Mouse (Mus musculus) forebrain, embryonic 11.5 days (tissue): Measurements from ENCODE around the gene Clcnka. TPM values are rescaled to one million over a fixed set of nuclear protein-coding genes. Genes with fewer than 3 reads are reported as not detected.

ENCODE experiments used
- ATAC-seq: fragments of 200-750 bp; cut with Nextera tagmentation; replicated peaks from 2 replicates; pipeline ENCODE4 v1.8.0; 2017; ENCODE audit warnings: moderate TSS enrichment; ENCODE audit not compliant: low FRiP score
- DNase-seq: peaks from one replicate; pipeline ENCODE4 v3.0.0-alpha.2; 2017; ENCODE audit warnings: low spot score
- H3K27ac ChIP-seq: fragments of 300-500 bp; sonication (generic); 2 replicates; pipeline ENCODE4 v1.5.1; 2014; ENCODE audit warnings: low read depth, low read length
- H3K27me3 ChIP-seq: fragments of 300-500 bp; sonication (generic); 2 replicates; pipeline ENCODE4 v1.6.1; 2014; ENCODE audit warnings: mild to moderate bottlenecking, low read length, mixed read lengths; ENCODE audit not compliant: control insufficient read depth, insufficient read depth
- H3K36me3 ChIP-seq: fragments of 300-500 bp; sonication (generic); 2 replicates; pipeline ENCODE4 v1.6.1; 2014; ENCODE audit warnings: mild to moderate bottlenecking, low read length, moderate library complexity, mixed read lengths; ENCODE audit not compliant: control insufficient read depth, insufficient read depth
- H3K4me1 ChIP-seq: fragments of 300-500 bp; sonication (generic); replicated peaks from 2 replicates; pipeline ENCODE4 v1.6.1; 2014; ENCODE audit warnings: low read length, mixed read lengths; ENCODE audit not compliant: control insufficient read depth, insufficient read depth
- H3K4me2 ChIP-seq: fragments of 300-500 bp; sonication (generic); 2 replicates; pipeline ENCODE4 v1.6.1; 2014; ENCODE audit warnings: low read depth, mild to moderate bottlenecking, low read length, moderate library complexity, mixed read lengths; ENCODE audit not compliant: severe bottlenecking
- H3K4me3 ChIP-seq: fragments of 300-500 bp; sonication (generic); 2 replicates; pipeline ENCODE4 v1.5.1; 2014; ENCODE audit warnings: low read depth, low read length
- H3K9ac ChIP-seq: fragments of 300-500 bp; sonication (generic); 2 replicates; pipeline ENCODE4 v1.6.1; 2014; ENCODE audit warnings: low read length
- H3K9me3 ChIP-seq: fragments of 300-500 bp; sonication (generic); 2 replicates; pipeline ENCODE4 v1.6.1; 2016; ENCODE audit warnings: low read length, mixed read lengths; ENCODE audit not compliant: control insufficient read depth
- WGBS: fragments of 180-500 bp; shearing (Covaris S2); extraction: QIAGEN DNeasy Blood & Tissue Kit; methylation state at CpG from one replicate; pipeline ENCODE4 v1.1.7; 2014; 5-methylcytosine and 5-hydroxymethylcytosine counted together
- polyA plus RNA-seq: library from polyadenylated mRNA; unstranded; fragments of >200 nt; fragmentation: Nextera tagmentation; extraction: Ambion mirVana; gene quantifications from 2 replicates; pipeline ENCODE4 v1.2.1, GENCODE M21; 2014

Clcnka gene
- polyA plus RNA-seq, 1 experiment from 2014 or later = 0.17 TPM

GRCm38 (mm10) chr4:141423691-141424431 lies 25.3 kb upstream of the Clcnka start:
- WGBS = 89% methylated on average over 13 of the region's 13 CpGs
- Histone ChIP-seq H3K27me3 (peaks cover 2% of the 10 kb centered on the region; the same call in 1 of the 2 replicates), H3K9ac (no peak overlapping the region), H3K4me3 (no peak overlapping the region), H3K36me3 (no peaks in the 10 kb centered on the region), H3K27ac (no peak overlapping the region), H3K4me1 (peaks cover 6% of the 10 kb centered on the region; the same call in 1 of the 2 replicates), H3K4me2 (no peak overlapping the region), H3K9me3 (no peaks in the 10 kb centered on the region)
- ATAC-seq = no peak
- DNase-seq = no peak

- peaks cover 6% of the 10 kb centered on the region; the same call in 1 of the 2 replicates for H3K4me1 ChIP-seq
- H3K9ac ChIP-seq = no peak overlapping the region
- H3K4me3 ChIP-seq = no peak overlapping the region
- H3K9me3 ChIP-seq = no peaks in the 10 kb centered on the region
- H3K4me2 ChIP-seq = no peak overlapping the region
- H3K36me3 ChIP-seq = no peaks in the 10 kb centered on the region
- WGBS = 78% methylated on average over 5 of the region's 5 CpGs
- DNase-seq (no peak), ATAC-seq (no peak)
- peaks cover 2% of the 10 kb centered on the region; the same call in 1 of the 2 replicates for H3K27me3 ChIP-seq
- no peak overlapping the region for H3K27ac ChIP-seq
Observed at GRCm38 (mm10) chr4:141423288-141423687, 24.8 kb upstream of the Clcnka start.

GRCm38 (mm10) chr4:141422841-141423240 lies 24.3 kb upstream of the Clcnka start:
- H3K27ac ChIP-seq = no peak overlapping the region

GRCm38 (mm10) chr4:141421423-141421822 lies 22.9 kb upstream of the Clcnka start:
- DNase-seq (no peak), ATAC-seq (no peak)
- Histone ChIP-seq H3K9me3 (no peaks in the 10 kb centered on the region), H3K4me2 (no peak overlapping the region), H3K27ac (no peak overlapping the region), H3K4me1 (peaks cover 6% of the 10 kb centered on the region; the same call in 1 of the 2 replicates), H3K4me3 (no peak overlapping the region), H3K27me3 (peaks cover 2% of the 10 kb centered on the region; the same call in 1 of the 2 replicates), H3K9ac (no peak overlapping the region; the same call in 1 of the 2 replicates), H3K36me3 (no peaks in the 10 kb centered on the region)
- WGBS = 70% methylated on average over 14 of the region's 14 CpGs

More at GRCm38 (mm10) chr4:141422841-141423240, 24.3 kb upstream of the Clcnka start:
- DNase-seq (no peak), ATAC-seq (no peak)
- peaks cover 2% of the 10 kb centered on the region; the same call in 1 of the 2 replicates for H3K27me3 ChIP-seq
- H3K4me3 ChIP-seq = no peak overlapping the region
- no peak overlapping the region for H3K9ac ChIP-seq
- no peaks in the 10 kb centered on the region for H3K36me3 ChIP-seq
- WGBS = 85% methylated on average over 5 of the region's 5 CpGs
- H3K4me1 ChIP-seq = peaks cover 6% of the 10 kb centered on the region; the same call in 1 of the 2 replicates
- H3K9me3 ChIP-seq = no peaks in the 10 kb centered on the region
- no peak overlapping the region for H3K4me2 ChIP-seq

GRCm38 (mm10) chr4:141420886-141421285 lies 22.4 kb upstream of the Clcnka start:
- no peak for DNase-seq
- H3K4me1 ChIP-seq = peaks cover 5% of the 10 kb centered on the region; the same call in 1 of the 2 replicates
- H3K27ac ChIP-seq = no peak overlapping the region
- H3K36me3 ChIP-seq = no peaks in the 10 kb centered on the region
- no peak overlapping the region for H3K4me2 ChIP-seq
- H3K4me3 ChIP-seq = no peak overlapping the region
- H3K9me3 ChIP-seq = no peaks in the 10 kb centered on the region
- H3K9ac ChIP-seq = no peak overlapping the region
- 61% methylated on average over 9 of the region's 9 CpGs for WGBS
- peaks cover 2% of the 10 kb centered on the region; the same call in 1 of the 2 replicates for H3K27me3 ChIP-seq
- ATAC-seq = no peak

- Histone ChIP-seq H3K9ac (no peak within 1 kb of the TSS; the same call in 1 of the 2 replicates), H3K27me3 (peaks cover 2% of the 10 kb centered on the region; the same call in 1 of the 2 replicates), H3K4me2 (no peak within 1 kb of the TSS), H3K9me3 (no peaks in the 10 kb centered on the region), H3K27ac (no peak within 1 kb of the TSS), H3K4me3 (no peak within 1 kb of the TSS), H3K4me1 (0 out of 2 replicates have a peak, but pooled peaks cover under 1% of the 10 kb centered on the region), H3K36me3 (no peaks in the 10 kb centered on the region)
- WGBS = 65% methylated on average over 9 of the region's 9 CpGs
- ATAC-seq (no peak), DNase-seq (no peak)
Observed at GRCm38 (mm10) chr4:141420192-141420829, 21.8 kb upstream of the Clcnka start, which contains the start of gene Hspb7. TSS of gene Hspb7 (plus strand) at chr4:141420779.

- H3K27ac ChIP-seq = no peak overlapping the region
Observed at GRCm38 (mm10) chr4:141419398-141420191, 21.1 kb upstream of the Clcnka start.

GRCm38 (mm10) chr4:141415924-141416323 lies 17.4 kb upstream of the Clcnka start, which contains the start of gene Clcnkb:
TSS of gene Clcnkb (minus strand) at chr4:141416014.
- Histone ChIP-seq H3K36me3 (no peaks in the 10 kb centered on the region), H3K27me3 (no peaks in the 10 kb centered on the region), H3K9ac (no peak within 1 kb of the TSS), H3K4me3 (no peak within 1 kb of the TSS), H3K4me2 (no peak within 1 kb of the TSS), H3K4me1 (no peaks in the 10 kb centered on the region), H3K9me3 (no peaks in the 10 kb centered on the region), H3K27ac (no peak within 1 kb of the TSS)
- no peak for ATAC-seq
- WGBS = 69% methylated on average over 7 of the region's 7 CpGs
- DNase-seq = no peak

More at GRCm38 (mm10) chr4:141419398-141420191, 21.1 kb upstream of the Clcnka start:
- no peak overlapping the region for H3K9ac ChIP-seq
- H3K9me3 ChIP-seq = no peaks in the 10 kb centered on the region
- no peaks in the 10 kb centered on the region for H3K36me3 ChIP-seq
- no peak overlapping the region for H3K4me3 ChIP-seq
- H3K4me1 ChIP-seq = no peaks in the 10 kb centered on the region
- ATAC-seq = no peak
- no peak overlapping the region for H3K4me2 ChIP-seq
- WGBS = 75% methylated on average over 27 of the region's 27 CpGs
- DNase-seq = no peak
- H3K27me3 ChIP-seq = no peaks in the 10 kb centered on the region
